Mouse (Mus musculus) intestine, embryonic 15.5 days (tissue): Measurements from ENCODE around the gene Rassf5. TPM values are rescaled to one million over a fixed set of nuclear protein-coding genes. Genes with fewer than 3 reads are reported as not detected.

Source experiments
- ATAC-seq: fragments of 200-750 bp; cut with Nextera tagmentation; 2 replicates; pipeline ENCODE4 v1.8.0; 2017; ENCODE audit warnings: moderate TSS enrichment, moderate library complexity
- H3K27ac ChIP-seq: fragments of 300-500 bp; sonication (generic); 2 replicates; pipeline ENCODE4 v1.5.1; 2015; ENCODE audit warnings: mild to moderate bottlenecking, inconsistent platforms
- H3K27me3 ChIP-seq: fragments of 300-500 bp; sonication (generic); replicated peaks from 2 replicates; pipeline ENCODE4 v1.6.1; 2015; ENCODE audit warnings: inconsistent platforms
- H3K36me3 ChIP-seq: fragments of 300-500 bp; sonication (generic); 2 replicates; pipeline ENCODE4 v1.6.1; 2015; ENCODE audit warnings: inconsistent platforms
- H3K4me1 ChIP-seq: fragments of 300-500 bp; sonication (generic); replicated peaks from 2 replicates; pipeline ENCODE4 v1.6.1; 2015; ENCODE audit warnings: inconsistent platforms
- H3K4me2 ChIP-seq: fragments of 300-500 bp; sonication (generic); replicated peaks from 2 replicates; pipeline ENCODE4 v1.6.1; 2015; ENCODE audit warnings: mild to moderate bottlenecking, inconsistent platforms
- H3K4me3 ChIP-seq: fragments of 300-500 bp; sonication (generic); replicated peaks from 2 replicates; pipeline ENCODE4 v1.5.1; 2015; ENCODE audit warnings: inconsistent platforms
- H3K9ac ChIP-seq: fragments of 300-500 bp; sonication (generic); 2 replicates; pipeline ENCODE4 v1.6.1; 2015; ENCODE audit warnings: inconsistent platforms
- H3K9me3 ChIP-seq: fragments of 300-500 bp; sonication (generic); 2 replicates; pipeline ENCODE4 v1.6.1; 2016; ENCODE audit warnings: inconsistent platforms
- WGBS: fragments of 180-500 bp; shearing (Covaris S2); methylation state at CpG from one replicate; pipeline ENCODE4 v1.1.7; 2015; 5-methylcytosine and 5-hydroxymethylcytosine counted together
- polyA plus RNA-seq: library from polyadenylated mRNA; unstranded; fragments of >200 nt; fragmentation: Nextera tagmentation; extraction: Ambion mirVana; gene quantifications from 2 replicates; pipeline ENCODE4 v1.2.1, GENCODE M21; 2015

Gene Rassf5
- polyA plus RNA-seq, 1 experiment from 2014 or later = 2.8 TPM

GRCm38 (mm10) chr1:131138191-131139016 is 106.7 kb downstream of the Rassf5 start, which contains the start of gene Dyrk3:
Gene Dyrk3 (minus strand): TSS chr1:131138340.
- Histone ChIP-seq H3K4me1 (peaks cover 6% of the 10 kb centered on the region), H3K27me3 (no peaks in the 10 kb centered on the region), H3K36me3 (no peaks in the 10 kb centered on the region), H3K4me2 (peak within 1 kb of the TSS; percentile 87), H3K9me3 (no peaks in the 10 kb centered on the region), H3K9ac (peak within 1 kb of the TSS; percentile 68), H3K4me3 (peak within 1 kb of the TSS; percentile 92), H3K27ac (peak within 1 kb of the TSS; percentile 88)
- WGBS = 3% methylated on average over 49 of the region's 49 CpGs
- peak; percentile 99 for ATAC-seq

- H3K4me3 ChIP-seq = peak overlapping the region; percentile 92
- WGBS = under 1% methylated on average over 34 of the region's 36 CpGs
- no peaks in the 10 kb centered on the region for H3K36me3 ChIP-seq
- no peaks in the 10 kb centered on the region for H3K9me3 ChIP-seq
- peak overlapping the region; percentile 88; the same call in 1 of the 2 replicates for H3K27ac ChIP-seq
- ATAC-seq = peak; percentile 85
- no peaks in the 10 kb centered on the region for H3K27me3 ChIP-seq
- H3K4me1 ChIP-seq = peaks cover 6% of the 10 kb centered on the region
- peak overlapping the region; percentile 87 for H3K4me2 ChIP-seq
- H3K9ac ChIP-seq = peak overlapping the region; percentile 68
Measured at GRCm38 (mm10) chr1:131137717-131138118, 107.3 kb downstream of the Rassf5 start.

GRCm38 (mm10) chr1:131137111-131137510 is 107.9 kb downstream of the Rassf5 start:
- no peak overlapping the region for H3K9ac ChIP-seq
- no peaks in the 10 kb centered on the region for H3K27me3 ChIP-seq
- H3K4me3 ChIP-seq = no peak overlapping the region
- no peak for ATAC-seq
- no peak overlapping the region for H3K27ac ChIP-seq
- H3K4me1 ChIP-seq = peaks cover 6% of the 10 kb centered on the region
- no peaks in the 10 kb centered on the region for H3K9me3 ChIP-seq
- WGBS = 26% methylated on average over 5 of the region's 5 CpGs
- H3K4me2 ChIP-seq = 0 out of 2 replicates have a peak overlapping the region, but pooled peaks have one; percentile 9
- H3K36me3 ChIP-seq = no peaks in the 10 kb centered on the region

GRCm38 (mm10) chr1:131135960-131136629 is 109.0 kb downstream of the Rassf5 start:
- Histone ChIP-seq H3K4me1 (peaks cover 6% of the 10 kb centered on the region), H3K4me2 (no peak overlapping the region), H3K27ac (no peak overlapping the region), H3K4me3 (no peak overlapping the region), H3K36me3 (no peaks in the 10 kb centered on the region), H3K27me3 (no peaks in the 10 kb centered on the region), H3K9ac (no peak overlapping the region), H3K9me3 (no peaks in the 10 kb centered on the region)
- 79% methylated on average over 10 of the region's 10 CpGs for WGBS
- ATAC-seq = no peak

GRCm38 (mm10) chr1:131134942-131135522 is 110.0 kb downstream of the Rassf5 start:
- Histone ChIP-seq H3K4me3 (no peak overlapping the region), H3K27me3 (no peaks in the 10 kb centered on the region), H3K9me3 (no peaks in the 10 kb centered on the region), H3K36me3 (no peaks in the 10 kb centered on the region), H3K4me1 (peaks cover 6% of the 10 kb centered on the region), H3K27ac (no peak overlapping the region), H3K9ac (no peak overlapping the region), H3K4me2 (no peak overlapping the region)
- ATAC-seq = no peak
- WGBS = 72% methylated on average over 8 of the region's 8 CpGs

GRCm38 (mm10) chr1:131134231-131134630 is 110.8 kb downstream of the Rassf5 start:
- H3K9ac ChIP-seq = no peak overlapping the region
- ATAC-seq = no peak
- H3K4me1 ChIP-seq = peaks cover 3% of the 10 kb centered on the region
- no peak overlapping the region for H3K4me2 ChIP-seq
- peaks cover 4% of the 10 kb centered on the region; the same call in 1 of the 2 replicates for H3K36me3 ChIP-seq
- WGBS = 67% methylated on average over 6 of the region's 6 CpGs
- H3K4me3 ChIP-seq = no peak overlapping the region
- H3K27me3 ChIP-seq = no peaks in the 10 kb centered on the region
- H3K9me3 ChIP-seq = no peaks in the 10 kb centered on the region
- H3K27ac ChIP-seq = no peak overlapping the region

Other genes with a start within 250 kb of the Rassf5 start
- gene Il10, start 225.4 kb downstream of the Rassf5 start, polyA plus RNA-seq = not detected in 2 replicates
- 42.6 and 44.5 TPM in 2 replicates for gene Mapkapk2, start 147.4 kb downstream of the Rassf5 start, polyA plus RNA-seq
- gene Dyrk3, start 106.9 kb downstream of the Rassf5 start, polyA plus RNA-seq = 3.5 and 4.1 TPM in 2 replicates
- 53.0 and 55.1 TPM in 2 replicates for gene Eif2d, start 92.1 kb downstream of the Rassf5 start, polyA plus RNA-seq
- gene Ikbke, start 34.3 kb upstream of the Rassf5 start, polyA plus RNA-seq = 7.3 and 9.6 TPM in 2 replicates